Mouse (Mus musculus): ENCODE measurements around the gene Etv3.
"Not testable (repeated sequence)": the region's sequence is repeated elsewhere in the genome, so short reads cannot be mapped to it uniquely, and the experiment has no call there.

Etv3 gene

DNA sequence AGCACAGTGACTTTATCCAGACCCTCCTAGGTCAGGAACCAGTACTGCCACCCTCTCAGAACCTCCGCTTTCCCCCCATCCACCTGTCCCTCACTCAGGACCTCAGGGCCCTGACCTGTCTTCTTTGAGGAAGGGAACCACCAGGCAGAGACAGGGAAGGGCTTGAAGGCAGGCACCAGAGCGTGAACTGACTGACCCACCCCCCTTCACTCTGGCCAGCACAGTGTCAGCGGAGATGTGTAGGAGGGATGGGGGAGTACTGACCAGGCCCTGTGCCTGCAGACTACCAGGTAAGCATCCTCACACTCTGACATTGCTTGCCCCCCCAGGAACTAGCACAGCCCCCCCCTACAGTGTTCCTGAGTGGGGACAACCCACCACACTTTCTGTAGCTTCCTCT, 20.3 kb downstream of the Etv3 start:
- in situ Hi-C loops (cut with MboI; ENCODE audit: low pct_unique_long_range_greater_than_20kb in 1 of 2, low sequenced_read_pairs in 2 of 2, unreplicated experiment in 1 of 2) = no loop called here

- in situ Hi-C loops (cut with MboI; ENCODE audit: low pct_unique_long_range_greater_than_20kb in 1 of 2, low sequenced_read_pairs in 2 of 2, unreplicated experiment in 1 of 2) = no loop called here
These were observed 21.1 kb downstream of the Etv3 start for GRCm38 (mm10) chr3:87546291-87546721.

GRCm38 (mm10) chr3:87549908-87550307, 24.7 kb downstream of the Etv3 start:
- in situ Hi-C loops (cut with MboI; ENCODE audit: low pct_unique_long_range_greater_than_20kb in 1 of 2, low sequenced_read_pairs in 2 of 2, unreplicated experiment in 1 of 2) = no loop called here

- in situ Hi-C loops (cut with MboI; ENCODE audit: low pct_unique_long_range_greater_than_20kb in 1 of 2, low sequenced_read_pairs in 2 of 2, unreplicated experiment in 1 of 2) = no loop called here
These were observed 27.1 kb downstream of the Etv3 start for GRCm38 (mm10) chr3:87552327-87552726.

GRCm38 (mm10) chr3:87553196-87553935, 28.2 kb downstream of the Etv3 start:
- in situ Hi-C loops (cut with MboI; ENCODE audit: low pct_unique_long_range_greater_than_20kb in 1 of 2, low sequenced_read_pairs in 2 of 2, unreplicated experiment in 1 of 2) = no loop called here

GRCm38 (mm10) chr3:87554859-87555258, 29.7 kb downstream of the Etv3 start:
- in situ Hi-C loops (cut with MboI; ENCODE audit: low pct_unique_long_range_greater_than_20kb in 1 of 2, low sequenced_read_pairs in 2 of 2, unreplicated experiment in 1 of 2) = not testable (repeated sequence)

GRCm38 (mm10) chr3:87556109-87556531, 30.9 kb downstream of the Etv3 start:
- in situ Hi-C loops (cut with MboI; ENCODE audit: low pct_unique_long_range_greater_than_20kb in 1 of 2, low sequenced_read_pairs in 2 of 2, unreplicated experiment in 1 of 2) = no loop called here

GRCm38 (mm10) chr3:87556668-87557278, 31.6 kb downstream of the Etv3 start:
- in situ Hi-C loops (cut with MboI; ENCODE audit: low pct_unique_long_range_greater_than_20kb in 1 of 2, low sequenced_read_pairs in 2 of 2, unreplicated experiment in 1 of 2) = no loop called here

DNA sequence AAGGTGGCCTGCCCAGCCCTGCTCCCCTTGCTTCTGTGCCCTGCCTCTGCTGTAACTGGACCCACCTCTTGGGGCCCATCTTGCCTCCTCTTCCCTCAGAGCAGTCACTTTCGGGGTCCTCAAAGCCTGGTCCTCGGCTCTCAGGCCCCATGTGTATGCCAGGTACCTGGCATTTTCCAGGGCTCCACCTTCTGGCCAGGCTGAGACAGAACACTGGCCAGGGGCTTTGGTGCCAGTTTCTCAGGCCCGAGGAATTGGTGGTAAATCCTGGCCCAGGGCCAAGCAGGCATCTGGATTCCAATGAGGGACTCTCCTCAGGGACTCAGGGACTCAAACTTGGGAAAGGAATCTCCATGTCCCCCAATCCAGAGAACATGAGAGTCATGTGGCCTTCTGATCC, 34.9 kb downstream of the Etv3 start:
- in situ Hi-C loops (cut with MboI; ENCODE audit: low pct_unique_long_range_greater_than_20kb in 1 of 2, low sequenced_read_pairs in 2 of 2, unreplicated experiment in 1 of 2) = no loop called here

GRCm38 (mm10) chr3:87561434-87561833, 36.2 kb downstream of the Etv3 start:
- in situ Hi-C loops (cut with MboI; ENCODE audit: low pct_unique_long_range_greater_than_20kb in 1 of 2, low sequenced_read_pairs in 2 of 2, unreplicated experiment in 1 of 2) = no loop called here

DNA sequence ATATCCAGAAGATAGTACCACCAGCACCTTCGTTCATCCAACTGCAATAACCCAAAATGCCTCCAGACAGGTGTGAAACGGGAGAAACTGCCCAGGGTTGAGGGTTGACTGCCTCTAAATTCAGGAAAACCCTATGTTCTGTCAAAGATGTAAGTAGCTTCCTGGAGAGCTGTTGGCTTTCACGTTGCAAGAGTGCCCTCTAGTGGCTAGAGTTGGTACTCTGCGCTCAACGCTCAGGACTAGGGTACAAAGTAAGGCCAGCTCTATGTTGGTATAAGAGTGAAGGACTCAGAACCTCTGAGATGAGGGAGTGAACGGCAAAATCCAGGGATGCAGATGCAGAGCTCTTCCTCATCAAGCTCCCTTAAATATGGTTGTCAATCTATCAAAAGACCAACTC, 37.2 kb downstream of the Etv3 start:
- in situ Hi-C loops (cut with MboI; ENCODE audit: low pct_unique_long_range_greater_than_20kb in 1 of 2, low sequenced_read_pairs in 2 of 2, unreplicated experiment in 1 of 2) = no loop called here

DNA sequence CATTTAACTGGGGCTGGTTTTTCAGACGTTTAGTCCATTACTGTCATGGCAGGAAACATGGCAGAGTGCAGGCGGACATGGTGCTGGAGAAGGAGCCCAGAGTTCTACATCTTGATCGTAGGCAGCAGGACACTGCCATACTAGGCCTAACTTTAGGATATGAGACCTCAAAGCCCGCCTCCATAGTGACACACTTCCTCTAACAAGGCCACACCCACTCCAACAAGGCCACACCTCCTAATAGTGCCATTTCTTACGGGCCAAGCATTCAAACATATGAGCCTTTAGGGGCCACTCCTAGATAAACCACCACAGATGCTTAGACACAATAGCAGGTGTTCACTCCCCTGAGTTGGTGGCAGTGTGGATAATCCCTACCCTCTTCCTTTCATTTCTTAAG, 38.3 kb downstream of the Etv3 start:
- in situ Hi-C loops (cut with MboI; ENCODE audit: low pct_unique_long_range_greater_than_20kb in 1 of 2, low sequenced_read_pairs in 2 of 2, unreplicated experiment in 1 of 2) = no loop called here

DNA sequence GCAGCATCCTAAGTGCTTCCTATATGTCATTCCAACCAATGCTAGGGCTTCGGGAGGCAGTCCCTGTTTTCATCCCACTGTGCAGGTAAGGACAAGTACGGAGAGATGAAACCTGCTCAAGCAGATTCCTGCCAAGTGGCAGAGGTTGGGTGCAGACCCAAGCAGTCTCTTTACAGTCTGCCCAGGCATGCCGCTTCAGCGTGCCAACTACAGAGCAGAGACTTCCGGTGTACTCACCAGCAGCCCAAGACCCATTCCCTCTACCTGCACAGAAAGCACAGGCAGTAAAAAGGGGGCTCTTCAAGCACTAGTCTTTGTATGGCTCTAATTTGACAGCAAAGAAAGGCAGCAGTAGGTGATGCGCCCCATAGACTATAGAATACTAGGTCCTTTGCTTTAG, 40.4 kb downstream of the Etv3 start:
- in situ Hi-C loops (cut with MboI; ENCODE audit: low pct_unique_long_range_greater_than_20kb in 1 of 2, low sequenced_read_pairs in 2 of 2, unreplicated experiment in 1 of 2) = no loop called here

DNA sequence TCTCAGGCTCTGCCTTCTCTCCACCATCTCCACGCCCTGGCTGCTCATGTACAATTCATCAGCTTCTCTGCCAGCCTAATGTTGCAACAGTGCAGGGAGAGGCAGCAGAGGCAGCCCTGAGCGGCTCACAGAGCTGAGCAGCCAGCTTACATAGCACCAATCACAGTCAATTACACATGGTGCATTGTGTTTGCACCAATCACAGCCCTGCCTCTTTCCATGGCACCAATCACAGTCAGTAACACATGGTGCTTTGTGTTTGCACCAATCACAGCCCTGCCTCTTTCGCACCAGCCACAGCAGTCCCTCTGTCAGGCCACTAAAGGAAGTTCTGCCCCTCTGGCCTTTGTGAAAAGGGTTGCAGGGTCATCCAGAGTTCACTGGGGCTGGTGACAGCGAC, 40.9 kb downstream of the Etv3 start:
- in situ Hi-C loops (cut with MboI; ENCODE audit: low pct_unique_long_range_greater_than_20kb in 1 of 2, low sequenced_read_pairs in 2 of 2, unreplicated experiment in 1 of 2) = no loop called here

DNA sequence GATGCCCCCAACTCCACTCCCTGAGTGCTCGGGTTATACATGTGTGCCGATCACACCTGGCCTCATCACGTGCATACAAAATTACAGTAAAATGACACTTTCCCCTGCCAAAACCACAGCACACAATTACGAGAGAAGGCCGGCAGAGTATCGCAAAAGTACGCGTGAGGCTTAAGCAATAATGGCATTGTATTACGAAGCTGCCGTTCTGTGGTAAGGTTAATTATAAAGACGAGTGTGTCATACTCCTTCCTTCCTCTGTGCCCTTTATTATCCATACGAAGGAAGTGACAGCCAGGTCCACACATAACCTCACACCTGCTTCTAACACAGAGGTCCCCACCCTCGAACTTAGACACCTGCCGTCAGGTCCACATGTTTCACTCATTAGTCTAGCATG, 42.3 kb downstream of the Etv3 start:
- in situ Hi-C loops (cut with MboI; ENCODE audit: low pct_unique_long_range_greater_than_20kb in 1 of 2, low sequenced_read_pairs in 2 of 2, unreplicated experiment in 1 of 2) = no loop called here

GRCm38 (mm10) chr3:87568681-87569080, 43.5 kb downstream of the Etv3 start:
- in situ Hi-C loops (cut with MboI; ENCODE audit: low pct_unique_long_range_greater_than_20kb in 1 of 2, low sequenced_read_pairs in 2 of 2, unreplicated experiment in 1 of 2) = no loop called here

DNA sequence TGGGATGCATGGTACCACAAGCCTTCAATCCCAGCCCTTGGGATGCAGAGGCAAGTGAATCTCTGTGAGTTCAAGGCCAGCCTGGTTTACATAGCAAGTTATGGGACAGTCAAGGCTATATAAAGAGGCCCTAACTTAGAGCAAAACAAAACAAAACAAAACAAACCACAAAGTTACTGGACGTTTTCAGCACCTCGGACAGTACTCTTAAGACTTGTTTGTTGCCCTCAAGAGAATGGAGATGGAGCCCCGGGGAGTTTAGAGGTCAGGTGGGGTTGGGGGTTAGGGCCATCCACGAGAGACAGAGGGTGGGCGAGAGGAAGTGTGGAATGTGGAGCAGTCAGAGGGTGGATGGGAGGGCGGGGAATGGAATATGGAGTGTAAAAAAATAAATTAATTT, 50.6 kb downstream of the Etv3 start:
- in situ Hi-C loops (cut with MboI; ENCODE audit: low pct_unique_long_range_greater_than_20kb in 1 of 2, low sequenced_read_pairs in 2 of 2, unreplicated experiment in 1 of 2) = no loop called here

GRCm38 (mm10) chr3:87582259-87582658, 57.1 kb downstream of the Etv3 start:
- in situ Hi-C loops (cut with MboI; ENCODE audit: low pct_unique_long_range_greater_than_20kb in 1 of 2, low sequenced_read_pairs in 2 of 2, unreplicated experiment in 1 of 2) = no loop called here
